Mouse (Mus musculus): ENCODE results near the gene Ddx5. TPM values are rescaled to one million over a fixed set of nuclear protein-coding genes. Genes with fewer than 3 reads are reported as not detected.

Gene Ddx5
- polyA plus RNA-seq, 1 experiment: 253 TPM

DNA sequence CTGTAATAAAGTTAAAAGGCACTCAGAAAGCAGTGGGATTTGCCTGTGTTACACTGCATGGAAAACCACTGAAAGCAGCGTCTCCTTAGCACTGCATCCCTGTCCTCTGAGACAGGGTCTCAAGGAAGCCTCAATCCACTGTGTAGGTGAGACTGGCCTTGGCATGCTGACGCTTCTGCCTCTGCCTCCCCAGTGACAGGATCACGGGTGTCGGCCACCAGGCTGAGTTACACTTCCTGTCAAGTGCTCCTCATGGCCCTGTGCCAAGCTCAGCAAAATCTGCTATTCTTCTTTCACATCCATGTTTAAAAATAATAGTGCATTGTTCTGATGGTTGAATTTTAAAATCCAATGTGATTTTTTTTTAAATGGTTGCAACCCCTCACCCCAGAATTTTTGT is 32.0 kb upstream of the Ddx5 start:
- Histone ChIP-seq H3K4me3 (ENCODE audit: insufficient read depth, low read depth, low read length) (no peak overlapping the region), H3K36me3 (ENCODE audit: control insufficient read depth, insufficient read depth, low read length) (peaks cover 5% of the 10 kb centered on the region; the same call in 1 of the 2 replicates), H3K27me3 (replicated peaks; ENCODE audit: control insufficient read depth, insufficient read depth, low read length) (no peaks in the 10 kb centered on the region), H3K27ac (ENCODE audit: insufficient read depth, low read depth, low read length) (no peak overlapping the region; the same call in 1 of the 2 replicates), H3K4me1 (ENCODE audit: control insufficient read depth, insufficient read depth, low read length) (no peaks in the 10 kb centered on the region)
- WGBS: 37% methylated on average over 4 of the region's 4 CpGs
- TF ChIP-seq POLR2A (IDR thresholded peaks at IDR 0.05; ENCODE audit: low read depth, low read length): no peak
- no peak for TF ChIP-seq CTCF (conservative IDR thresholded peaks at IDR 0.05; ENCODE audit: insufficient read depth, insufficient read length, low read depth, low read length)
- peak; percentile 86 for DNase-seq

- Histone ChIP-seq H3K36me3 (ENCODE audit: control insufficient read depth, insufficient read depth, low read length) (peaks cover 7% of the 10 kb centered on the region; the same call in 1 of the 2 replicates), H3K27me3 (replicated peaks; ENCODE audit: control insufficient read depth, insufficient read depth, low read length) (no peaks in the 10 kb centered on the region), H3K27ac (ENCODE audit: insufficient read depth, low read depth, low read length) (no peak overlapping the region), H3K4me1 (ENCODE audit: control insufficient read depth, insufficient read depth, low read length) (no peaks in the 10 kb centered on the region), H3K4me3 (ENCODE audit: insufficient read depth, low read depth, low read length) (no peak overlapping the region)
- 63% methylated on average over 6 of the region's 6 CpGs for WGBS
- no peak for DNase-seq
- no peak for TF ChIP-seq POLR2A (IDR thresholded peaks at IDR 0.05; ENCODE audit: low read depth, low read length)
These were observed 31.3 kb upstream of the Ddx5 start for GRCm38 (mm10) chr11:106820252-106820651.

GRCm38 (mm10) chr11:106819595-106819994 is 30.6 kb upstream of the Ddx5 start:
- DNase-seq: no peak
- no peak overlapping the region for H3K4me3 ChIP-seq (ENCODE audit: insufficient read depth, low read depth, low read length)
- peaks cover 7% of the 10 kb centered on the region; the same call in 1 of the 2 replicates for H3K36me3 ChIP-seq (ENCODE audit: control insufficient read depth, insufficient read depth, low read length)
- H3K27me3 ChIP-seq (replicated peaks; ENCODE audit: control insufficient read depth, insufficient read depth, low read length): no peaks in the 10 kb centered on the region
- 83% methylated on average over 9 of the region's 9 CpGs for WGBS
- H3K27ac ChIP-seq (ENCODE audit: insufficient read depth, low read depth, low read length): no peak overlapping the region
- peaks cover 5% of the 10 kb centered on the region; the same call in 1 of the 2 replicates for H3K4me1 ChIP-seq (ENCODE audit: control insufficient read depth, insufficient read depth, low read length)
- TF ChIP-seq CTCF (conservative IDR thresholded peaks at IDR 0.05; ENCODE audit: insufficient read depth, insufficient read length, low read depth, low read length): no peak
- TF ChIP-seq POLR2A (IDR thresholded peaks at IDR 0.05; ENCODE audit: low read depth, low read length): no peak

DNA sequence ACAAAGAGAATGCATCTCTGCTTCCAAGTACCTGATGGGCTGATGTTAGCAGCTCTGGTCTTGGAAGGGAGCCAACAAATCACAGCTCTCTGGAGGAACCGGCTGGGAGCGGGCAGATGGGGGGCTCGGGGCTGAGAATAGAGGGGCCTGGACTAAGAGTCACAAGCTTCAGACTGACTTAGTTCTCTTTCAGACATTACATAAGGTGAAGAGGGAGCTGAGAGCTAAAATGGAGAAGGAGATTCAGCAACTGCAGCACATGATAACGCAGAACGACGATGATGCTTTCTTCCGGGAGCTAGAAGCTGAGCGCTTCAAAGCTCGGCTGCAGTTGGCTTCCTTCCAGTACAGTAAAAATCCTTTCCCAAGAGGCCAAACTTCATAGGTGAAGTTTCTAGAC is 29.4 kb upstream of the Ddx5 start:
- H3K27me3 ChIP-seq (replicated peaks; ENCODE audit: control insufficient read depth, insufficient read depth, low read length): no peaks in the 10 kb centered on the region
- TF ChIP-seq CTCF (conservative IDR thresholded peaks at IDR 0.05; ENCODE audit: insufficient read depth, insufficient read length, low read depth, low read length): no peak
- TF ChIP-seq POLR2A (IDR thresholded peaks at IDR 0.05; ENCODE audit: low read depth, low read length): no peak
- H3K4me1 ChIP-seq (ENCODE audit: control insufficient read depth, insufficient read depth, low read length): peaks cover 12% of the 10 kb centered on the region; the same call in 1 of the 2 replicates
- H3K36me3 ChIP-seq (ENCODE audit: control insufficient read depth, insufficient read depth, low read length): peaks cover 6% of the 10 kb centered on the region; the same call in 1 of the 2 replicates
- H3K4me3 ChIP-seq (ENCODE audit: insufficient read depth, low read depth, low read length): no peak overlapping the region
- H3K27ac ChIP-seq (ENCODE audit: insufficient read depth, low read depth, low read length): no peak overlapping the region
- 32% methylated on average over 9 of the region's 9 CpGs for WGBS
- peak; percentile 65 for DNase-seq

DNA sequence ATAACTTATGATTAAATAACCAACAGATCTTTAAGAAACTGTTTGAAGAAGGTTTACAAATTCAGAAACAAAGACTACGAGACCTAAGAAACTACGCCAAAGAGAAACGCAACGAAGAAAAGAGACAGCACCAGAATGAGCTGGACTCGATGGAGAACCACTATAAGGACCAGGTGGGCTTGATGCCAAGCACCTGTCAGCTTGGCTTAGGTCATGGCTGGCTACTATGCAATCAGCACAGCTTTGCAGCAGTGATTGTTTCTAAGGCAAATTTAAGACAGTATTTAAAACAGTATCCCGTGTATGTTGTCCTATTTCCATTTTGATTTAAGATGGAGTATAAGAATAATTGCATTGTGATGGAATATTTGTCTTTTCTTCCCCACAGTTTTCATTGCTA is 28.8 kb upstream of the Ddx5 start:
- H3K27me3 ChIP-seq (replicated peaks; ENCODE audit: control insufficient read depth, insufficient read depth, low read length): no peaks in the 10 kb centered on the region
- H3K36me3 ChIP-seq (ENCODE audit: control insufficient read depth, insufficient read depth, low read length): peaks cover 6% of the 10 kb centered on the region; the same call in 1 of the 2 replicates
- no peak overlapping the region for H3K4me3 ChIP-seq (ENCODE audit: insufficient read depth, low read depth, low read length)
- H3K4me1 ChIP-seq (ENCODE audit: control insufficient read depth, insufficient read depth, low read length): peaks cover 14% of the 10 kb centered on the region; the same call in 1 of the 2 replicates
- WGBS: 83% methylated on average over 6 of the region's 6 CpGs
- TF ChIP-seq POLR2A (IDR thresholded peaks at IDR 0.05; ENCODE audit: low read depth, low read length) (no peak), CTCF (conservative IDR thresholded peaks at IDR 0.05; ENCODE audit: insufficient read depth, insufficient read length, low read depth, low read length) (no peak)
- H3K27ac ChIP-seq (ENCODE audit: insufficient read depth, low read depth, low read length): no peak overlapping the region
- no peak for DNase-seq

DNA sequence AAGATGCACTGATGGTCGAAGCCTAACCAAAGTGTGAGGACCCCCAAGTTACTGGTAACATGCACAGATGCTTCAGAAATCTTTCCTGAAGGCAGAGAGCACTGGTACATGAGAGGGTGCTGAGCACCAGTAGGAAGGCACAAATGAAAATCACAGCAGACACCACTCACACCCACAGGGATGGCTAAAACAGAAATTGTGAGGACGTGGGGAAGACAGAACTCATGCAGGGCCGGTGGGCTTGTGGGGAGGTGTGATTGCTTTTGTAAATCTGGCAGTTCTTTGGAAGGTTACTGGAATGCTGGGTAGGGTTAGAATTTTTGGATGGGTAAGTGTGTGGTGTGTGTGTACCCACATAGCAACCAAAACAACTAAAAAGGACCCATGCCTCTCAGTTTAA is 28.2 kb upstream of the Ddx5 start:
- no peak for DNase-seq
- Histone ChIP-seq H3K36me3 (ENCODE audit: control insufficient read depth, insufficient read depth, low read length) (peaks cover 6% of the 10 kb centered on the region; the same call in 1 of the 2 replicates), H3K4me3 (ENCODE audit: insufficient read depth, low read depth, low read length) (no peak overlapping the region), H3K27ac (ENCODE audit: insufficient read depth, low read depth, low read length) (no peak overlapping the region), H3K4me1 (ENCODE audit: control insufficient read depth, insufficient read depth, low read length) (peaks cover 15% of the 10 kb centered on the region; the same call in 1 of the 2 replicates), H3K27me3 (replicated peaks; ENCODE audit: control insufficient read depth, insufficient read depth, low read length) (no peaks in the 10 kb centered on the region)
- 95% methylated on average over 3 of the region's 3 CpGs for WGBS
- TF ChIP-seq CTCF (conservative IDR thresholded peaks at IDR 0.05; ENCODE audit: insufficient read depth, insufficient read length, low read depth, low read length) (no peak), POLR2A (IDR thresholded peaks at IDR 0.05; ENCODE audit: low read depth, low read length) (no peak)

DNA sequence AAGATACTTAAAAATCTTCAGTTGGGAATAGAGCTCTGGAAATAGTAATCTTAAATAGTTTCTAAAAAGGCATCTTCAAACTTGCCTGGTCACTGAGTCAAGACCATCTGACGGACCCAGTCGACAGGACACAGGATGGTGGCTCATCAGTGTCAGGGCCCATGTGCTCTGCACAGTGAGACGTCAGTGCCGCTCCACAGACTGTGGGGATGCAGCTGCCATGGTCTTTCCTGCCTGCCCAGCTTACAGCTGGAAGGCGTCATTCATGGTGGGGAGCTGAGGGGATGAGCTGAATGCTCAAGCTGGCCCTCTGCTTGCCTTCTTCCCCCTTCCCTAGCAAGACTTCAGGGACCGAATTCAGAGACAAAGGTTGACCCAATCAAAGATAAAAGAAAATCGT is 27.3 kb upstream of the Ddx5 start:
- no peak for DNase-seq
- Histone ChIP-seq H3K4me1 (ENCODE audit: control insufficient read depth, insufficient read depth, low read length) (peaks cover 15% of the 10 kb centered on the region; the same call in 1 of the 2 replicates), H3K4me3 (ENCODE audit: insufficient read depth, low read depth, low read length) (no peak overlapping the region), H3K36me3 (ENCODE audit: control insufficient read depth, insufficient read depth, low read length) (peaks cover 6% of the 10 kb centered on the region; the same call in 1 of the 2 replicates), H3K27ac (ENCODE audit: insufficient read depth, low read depth, low read length) (no peak overlapping the region), H3K27me3 (replicated peaks; ENCODE audit: control insufficient read depth, insufficient read depth, low read length) (no peaks in the 10 kb centered on the region)
- no peak for TF ChIP-seq CTCF (conservative IDR thresholded peaks at IDR 0.05; ENCODE audit: insufficient read depth, insufficient read length, low read depth, low read length)
- no peak for TF ChIP-seq POLR2A (IDR thresholded peaks at IDR 0.05; ENCODE audit: low read depth, low read length)
- WGBS: 73% methylated on average over 7 of the region's 7 CpGs

Measured in kidney, adult 2 months (tissue).